Mouse (Mus musculus): ENCODE measurements around the gene Elp5. TPM values are rescaled to one million over a fixed set of nuclear protein-coding genes. Genes with fewer than 3 reads are reported as not detected.
"Not testable (repeated sequence)": the region's sequence is repeated elsewhere in the genome, so short reads cannot be mapped to it uniquely, and the experiment has no call there.

Gene Elp5
- polyA plus RNA-seq, 1 experiment from 2014 or later = 157 TPM

DNA sequence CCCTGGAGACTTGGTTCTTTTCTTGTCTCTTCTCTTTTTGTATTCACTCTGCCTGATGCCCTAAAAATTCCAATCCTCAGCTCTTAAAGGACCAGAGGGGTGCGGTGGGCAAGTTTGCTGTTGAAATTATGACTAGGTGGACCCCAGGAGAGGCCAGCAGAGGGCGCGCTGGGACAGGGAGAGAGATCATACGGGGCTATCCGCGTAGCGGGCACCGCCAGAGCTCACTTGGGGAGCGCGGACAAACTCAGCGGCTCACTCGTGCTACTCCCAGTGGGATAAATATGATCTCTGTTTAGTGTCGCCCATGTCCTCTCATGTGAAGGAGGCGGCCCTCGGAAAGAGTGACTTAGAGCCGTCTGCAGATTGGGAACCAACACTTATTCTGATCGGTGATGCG, 48.1 kb downstream of the Elp5 start:
- H3K4me3 ChIP-seq (ENCODE audit: low read depth, low read length) = peak overlapping the region; percentile 5; the same call in 1 of the 2 replicates
- 0 out of 2 replicates have a peak, but pooled peaks cover 2% of the 10 kb centered on the region for H3K27me3 ChIP-seq (ENCODE audit: control insufficient read depth, insufficient read depth, low read length)
- no peaks in the 10 kb centered on the region for H3K9me3 ChIP-seq (replicated peaks; ENCODE audit: control insufficient read depth, low read length)
- H3K9ac ChIP-seq (replicated peaks; ENCODE audit: low read length) = no peak overlapping the region
- H3K36me3 ChIP-seq (replicated peaks; ENCODE audit: control insufficient read depth, insufficient read depth, low read depth, low read length) = no peaks in the 10 kb centered on the region
- peaks cover 6% of the 10 kb centered on the region for H3K4me1 ChIP-seq (ENCODE audit: control insufficient read depth, insufficient read depth, low read length)
- 0 out of 2 replicates have a peak overlapping the region, but pooled peaks have one; percentile 36 for H3K4me2 ChIP-seq (ENCODE audit: low read depth, low read length)
- WGBS = under 1% methylated on average over 18 of the region's 18 CpGs
- ATAC-seq (replicated peaks; ENCODE audit: insufficient number of reproducible peaks, low FRiP score, low TSS enrichment, low read depth) = no peak
- no peak overlapping the region for H3K27ac ChIP-seq (replicated peaks; ENCODE audit: low read depth, low read length)
- DNase-seq (ENCODE audit: low spot score) = peak; percentile 96

DNA sequence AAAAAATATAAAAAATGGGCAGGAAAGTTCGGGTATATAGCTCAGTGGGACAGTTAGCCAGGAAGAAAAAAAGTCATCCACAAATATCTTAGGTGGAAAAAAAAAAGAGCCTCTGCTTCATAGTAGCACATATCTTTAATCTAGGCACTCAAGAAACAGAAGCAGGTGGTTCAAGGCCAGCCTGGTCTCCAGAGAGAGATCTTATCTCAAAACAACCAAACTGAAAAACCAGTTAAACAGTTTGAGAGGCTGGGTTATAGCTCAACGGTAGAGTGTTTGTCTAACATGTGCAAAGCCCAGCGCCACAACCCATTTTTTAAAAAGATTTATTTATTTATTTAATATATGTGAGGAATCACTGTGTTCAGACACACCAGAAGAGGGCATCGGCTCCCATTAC, 49.3 kb downstream of the Elp5 start:
- DNase-seq (ENCODE audit: low spot score) (no peak), ATAC-seq (replicated peaks; ENCODE audit: insufficient number of reproducible peaks, low FRiP score, low TSS enrichment, low read depth) (no peak)

DNA sequence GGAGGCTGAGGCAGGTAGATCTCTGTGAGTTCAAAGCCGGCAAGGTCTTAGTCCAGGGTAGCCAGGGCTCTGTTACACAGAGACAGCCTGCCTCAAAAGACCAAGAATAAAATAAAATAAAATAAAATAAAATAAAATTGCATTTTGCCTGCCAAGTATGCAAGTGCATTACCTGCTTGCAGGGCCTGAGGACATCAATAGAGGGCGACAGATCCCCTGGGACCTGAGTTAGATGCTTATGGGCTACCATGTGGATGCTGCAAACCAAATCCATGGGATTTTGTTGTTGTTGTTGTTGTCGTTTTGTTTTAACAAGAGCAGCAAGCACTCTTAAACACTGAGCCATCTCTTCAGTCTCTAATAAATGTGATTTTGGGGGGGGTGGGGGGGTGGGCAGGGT, 50.1 kb downstream of the Elp5 start:
- H3K27ac ChIP-seq (replicated peaks; ENCODE audit: low read depth, low read length) = no peak overlapping the region
- H3K36me3 ChIP-seq (replicated peaks; ENCODE audit: control insufficient read depth, insufficient read depth, low read depth, low read length) = no peaks in the 10 kb centered on the region
- DNase-seq (ENCODE audit: low spot score) (no peak), ATAC-seq (replicated peaks; ENCODE audit: insufficient number of reproducible peaks, low FRiP score, low TSS enrichment, low read depth) (no peak)
- no peak overlapping the region for H3K9ac ChIP-seq (replicated peaks; ENCODE audit: low read length)
- 35% methylated on average over 3 of the region's 3 CpGs for WGBS
- 0 out of 2 replicates have a peak, but pooled peaks cover 2% of the 10 kb centered on the region for H3K27me3 ChIP-seq (ENCODE audit: control insufficient read depth, insufficient read depth, low read length)
- peaks cover 6% of the 10 kb centered on the region for H3K4me1 ChIP-seq (ENCODE audit: control insufficient read depth, insufficient read depth, low read length)
- H3K4me3 ChIP-seq (ENCODE audit: low read depth, low read length) = no peak overlapping the region
- no peak overlapping the region for H3K4me2 ChIP-seq (ENCODE audit: low read depth, low read length)
- no peaks in the 10 kb centered on the region for H3K9me3 ChIP-seq (replicated peaks; ENCODE audit: control insufficient read depth, low read length)

More for the DNA sequence above, 49.3 kb downstream of the Elp5 start:
- WGBS = 78% methylated on average over 4 of the region's 4 CpGs
- Histone ChIP-seq H3K4me1 (ENCODE audit: control insufficient read depth, insufficient read depth, low read length) (peaks cover 6% of the 10 kb centered on the region), H3K27ac (replicated peaks; ENCODE audit: low read depth, low read length) (no peak overlapping the region), H3K4me2 (ENCODE audit: low read depth, low read length) (no peak overlapping the region), H3K36me3 (replicated peaks; ENCODE audit: control insufficient read depth, insufficient read depth, low read depth, low read length) (no peaks in the 10 kb centered on the region), H3K9ac (replicated peaks; ENCODE audit: low read length) (no peak overlapping the region), H3K9me3 (replicated peaks; ENCODE audit: control insufficient read depth, low read length) (no peaks in the 10 kb centered on the region), H3K27me3 (ENCODE audit: control insufficient read depth, insufficient read depth, low read length) (0 out of 2 replicates have a peak, but pooled peaks cover 2% of the 10 kb centered on the region), H3K4me3 (ENCODE audit: low read depth, low read length) (no peak overlapping the region)

DNA sequence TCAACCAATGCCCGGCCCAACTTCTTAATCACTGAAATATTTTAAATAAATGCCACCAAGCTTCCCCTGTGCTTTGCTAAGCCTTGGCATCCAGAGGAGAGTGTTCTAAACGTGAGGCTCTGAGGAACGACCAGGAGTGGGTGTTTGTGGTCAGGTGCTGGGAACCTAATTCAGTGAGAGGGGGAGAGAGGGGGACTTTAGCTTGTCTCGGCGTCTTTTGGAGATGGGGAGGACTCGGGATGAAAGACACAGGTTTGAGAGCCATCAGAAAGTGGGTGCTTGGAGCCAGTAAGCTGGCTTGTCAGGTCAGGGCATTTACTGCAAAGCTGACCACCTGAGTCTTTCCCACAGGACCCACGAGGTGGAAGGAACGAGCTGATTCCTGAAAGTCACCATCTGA, 50.5 kb downstream of the Elp5 start:
- 75% methylated on average over 8 of the region's 8 CpGs for WGBS
- Histone ChIP-seq H3K4me2 (ENCODE audit: low read depth, low read length) (no peak overlapping the region), H3K4me1 (ENCODE audit: control insufficient read depth, insufficient read depth, low read length) (peaks cover 6% of the 10 kb centered on the region), H3K9ac (replicated peaks; ENCODE audit: low read length) (no peak overlapping the region), H3K9me3 (replicated peaks; ENCODE audit: control insufficient read depth, low read length) (no peaks in the 10 kb centered on the region), H3K36me3 (replicated peaks; ENCODE audit: control insufficient read depth, insufficient read depth, low read depth, low read length) (no peaks in the 10 kb centered on the region), H3K27me3 (ENCODE audit: control insufficient read depth, insufficient read depth, low read length) (0 out of 2 replicates have a peak, but pooled peaks cover 2% of the 10 kb centered on the region), H3K4me3 (ENCODE audit: low read depth, low read length) (no peak overlapping the region), H3K27ac (replicated peaks; ENCODE audit: low read depth, low read length) (no peak overlapping the region)
- DNase-seq (ENCODE audit: low spot score) (no peak), ATAC-seq (replicated peaks; ENCODE audit: insufficient number of reproducible peaks, low FRiP score, low TSS enrichment, low read depth) (no peak)

DNA sequence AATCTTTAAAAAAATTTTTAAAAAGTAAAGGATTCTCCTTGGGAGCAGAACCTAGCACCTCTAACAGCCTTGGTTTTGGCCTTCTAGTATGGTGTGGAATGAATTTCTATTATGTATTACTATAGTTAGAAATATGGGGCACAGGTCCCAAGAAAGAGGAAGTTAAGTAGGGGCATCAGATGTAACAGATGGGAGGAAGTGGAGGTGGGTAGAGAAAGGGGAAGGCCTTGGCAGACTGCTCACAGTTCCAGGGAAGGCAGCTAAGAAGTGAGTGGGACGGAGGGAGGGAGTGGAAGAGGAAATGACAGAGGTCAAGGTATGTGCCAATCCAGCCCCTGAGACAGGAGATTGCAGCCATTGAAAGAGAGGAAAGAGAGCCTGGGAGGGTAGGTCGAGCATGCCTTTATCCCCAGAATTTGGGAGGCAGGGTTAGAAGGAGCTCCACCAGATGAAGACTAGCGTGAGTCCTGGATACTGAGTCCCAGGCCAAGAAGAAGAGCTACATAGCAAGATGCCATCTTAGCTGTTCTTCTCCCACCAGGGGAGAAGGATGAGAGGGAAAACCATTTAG, 51.3 kb downstream of the Elp5 start:
- no peak for ATAC-seq (replicated peaks; ENCODE audit: insufficient number of reproducible peaks, low FRiP score, low TSS enrichment, low read depth)
- 72% methylated on average over 3 of the region's 3 CpGs for WGBS
- no peak overlapping the region for H3K9ac ChIP-seq (replicated peaks; ENCODE audit: low read length)
- no peak overlapping the region for H3K4me2 ChIP-seq (ENCODE audit: low read depth, low read length)
- peaks cover 3% of the 10 kb centered on the region for H3K4me1 ChIP-seq (ENCODE audit: control insufficient read depth, insufficient read depth, low read length)
- no peak overlapping the region for H3K27ac ChIP-seq (replicated peaks; ENCODE audit: low read depth, low read length)
- H3K4me3 ChIP-seq (ENCODE audit: low read depth, low read length) = no peak overlapping the region
- no peaks in the 10 kb centered on the region for H3K36me3 ChIP-seq (replicated peaks; ENCODE audit: control insufficient read depth, insufficient read depth, low read depth, low read length)
- H3K27me3 ChIP-seq (ENCODE audit: control insufficient read depth, insufficient read depth, low read length) = 0 out of 2 replicates have a peak, but pooled peaks cover 2% of the 10 kb centered on the region
- no peaks in the 10 kb centered on the region for H3K9me3 ChIP-seq (replicated peaks; ENCODE audit: control insufficient read depth, low read length)
- no peak for DNase-seq (ENCODE audit: low spot score)

DNA sequence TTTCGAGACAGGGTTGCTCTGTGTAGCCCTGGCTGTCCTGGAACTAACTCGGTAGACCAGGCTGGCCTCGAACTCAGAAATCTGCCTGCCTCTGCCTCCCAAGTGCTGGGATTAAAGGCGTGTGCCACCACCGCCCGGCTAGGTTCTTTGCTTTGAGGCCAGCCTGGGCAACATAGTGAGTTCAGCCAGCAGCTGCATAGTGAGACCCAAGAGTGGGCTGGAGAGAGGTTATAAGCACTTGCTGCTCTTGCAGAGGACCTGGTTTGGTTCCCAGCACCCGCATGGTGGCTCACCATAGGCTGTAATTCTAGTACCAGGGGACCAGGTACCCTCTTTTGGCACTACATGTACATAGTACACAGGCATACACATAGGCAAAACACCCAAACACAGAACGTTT, 52.1 kb downstream of the Elp5 start:
- not testable (repeated sequence) for H3K4me2 ChIP-seq (ENCODE audit: low read depth, low read length); H3K27ac ChIP-seq (replicated peaks; ENCODE audit: low read depth, low read length); H3K4me3 ChIP-seq (ENCODE audit: low read depth, low read length); H3K4me1 ChIP-seq (ENCODE audit: control insufficient read depth, insufficient read depth, low read length); H3K36me3 ChIP-seq (replicated peaks; ENCODE audit: control insufficient read depth, insufficient read depth, low read depth, low read length); H3K27me3 ChIP-seq (ENCODE audit: control insufficient read depth, insufficient read depth, low read length); H3K9ac ChIP-seq (replicated peaks; ENCODE audit: low read length); H3K9me3 ChIP-seq (replicated peaks; ENCODE audit: control insufficient read depth, low read length); DNase-seq (ENCODE audit: low spot score); ATAC-seq (replicated peaks; ENCODE audit: insufficient number of reproducible peaks, low FRiP score, low TSS enrichment, low read depth)
- WGBS = 88% methylated on average over 8 of the region's 8 CpGs

DNA sequence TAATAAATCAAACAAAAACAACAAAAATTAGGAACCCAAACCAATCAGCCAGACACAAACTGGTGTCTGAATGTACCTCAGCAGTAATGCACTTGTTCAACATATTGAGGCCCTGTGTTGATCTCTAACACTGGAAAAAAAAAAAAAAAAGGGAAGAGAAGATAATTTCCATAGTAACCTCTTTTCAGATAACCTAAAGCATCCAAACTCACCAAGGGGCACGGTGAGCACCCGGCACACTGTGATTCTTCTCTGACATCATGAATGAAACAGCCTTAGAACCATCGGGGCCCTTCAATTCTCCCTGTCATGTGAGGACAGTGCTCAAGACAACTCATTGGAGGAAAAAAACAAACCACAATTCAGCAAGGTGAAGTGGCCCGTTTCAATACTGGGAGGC, 52.6 kb downstream of the Elp5 start:
- ATAC-seq (replicated peaks; ENCODE audit: insufficient number of reproducible peaks, low FRiP score, low TSS enrichment, low read depth) = no peak

DNA sequence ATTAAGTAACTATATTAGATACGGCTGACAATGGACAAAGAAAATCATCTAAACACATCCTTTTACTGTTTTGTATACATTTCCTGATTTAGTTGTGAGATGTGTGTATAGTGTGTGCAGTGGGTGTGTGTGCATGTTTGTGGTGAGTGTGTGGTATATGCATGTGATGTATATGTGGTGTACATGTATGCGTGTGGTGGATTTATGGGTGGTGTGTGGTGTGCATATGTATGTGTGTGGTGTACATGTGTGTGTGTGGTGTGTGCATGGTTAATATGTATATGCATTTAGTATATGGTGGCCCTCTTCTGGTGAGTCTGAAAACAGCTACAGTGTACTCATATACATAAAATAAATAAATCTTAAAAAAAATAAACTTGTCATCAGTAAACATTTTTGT, 54.8 kb downstream of the Elp5 start:
- no peaks in the 10 kb centered on the region for H3K4me1 ChIP-seq (ENCODE audit: control insufficient read depth, insufficient read depth, low read length)
- no peak overlapping the region for H3K9ac ChIP-seq (replicated peaks; ENCODE audit: low read length)
- no peak overlapping the region for H3K4me3 ChIP-seq (ENCODE audit: low read depth, low read length)
- no peak overlapping the region for H3K4me2 ChIP-seq (ENCODE audit: low read depth, low read length)
- DNase-seq (ENCODE audit: low spot score) (no peak), ATAC-seq (replicated peaks; ENCODE audit: insufficient number of reproducible peaks, low FRiP score, low TSS enrichment, low read depth) (no peak)
- no peak overlapping the region for H3K27ac ChIP-seq (replicated peaks; ENCODE audit: low read depth, low read length)
- H3K9me3 ChIP-seq (replicated peaks; ENCODE audit: control insufficient read depth, low read length) = no peaks in the 10 kb centered on the region
- WGBS = 97% methylated on average over 2 of the region's 2 CpGs
- no peaks in the 10 kb centered on the region for H3K27me3 ChIP-seq (ENCODE audit: control insufficient read depth, insufficient read depth, low read length)
- H3K36me3 ChIP-seq (replicated peaks; ENCODE audit: control insufficient read depth, insufficient read depth, low read depth, low read length) = no peaks in the 10 kb centered on the region

More for the DNA sequence above, 52.6 kb downstream of the Elp5 start:
- no peaks in the 10 kb centered on the region for H3K4me1 ChIP-seq (ENCODE audit: control insufficient read depth, insufficient read depth, low read length)
- no peak overlapping the region for H3K4me2 ChIP-seq (ENCODE audit: low read depth, low read length)
- no peaks in the 10 kb centered on the region for H3K9me3 ChIP-seq (replicated peaks; ENCODE audit: control insufficient read depth, low read length)
- WGBS = 96% methylated on average over 4 of the region's 4 CpGs
- no peaks in the 10 kb centered on the region for H3K36me3 ChIP-seq (replicated peaks; ENCODE audit: control insufficient read depth, insufficient read depth, low read depth, low read length)
- H3K4me3 ChIP-seq (ENCODE audit: low read depth, low read length) = no peak overlapping the region
- DNase-seq (ENCODE audit: low spot score) = no peak
- H3K27me3 ChIP-seq (ENCODE audit: control insufficient read depth, insufficient read depth, low read length) = no peaks in the 10 kb centered on the region
- no peak overlapping the region for H3K27ac ChIP-seq (replicated peaks; ENCODE audit: low read depth, low read length)
- H3K9ac ChIP-seq (replicated peaks; ENCODE audit: low read length) = no peak overlapping the region
